Mouse (Mus musculus) liver (tissue): ENCODE measurements around the gene Cyba.

Source experiments
- DNase-seq: peaks from one replicate; pipeline ENCODE4 v3.0.0-alpha.2; 2020; ENCODE audit warnings: mixed read lengths

Cyba gene

GRCm38 (mm10) chr8:122451161-122451703 lies 18.5 kb upstream of the Cyba start:
- no peak for DNase-seq

- no peak for DNase-seq
Observed at GRCm38 (mm10) chr8:122445203-122445602, 12.5 kb upstream of the Cyba start.

- DNase-seq = peak; percentile 75
Observed at GRCm38 (mm10) chr8:122444058-122444748, 11.5 kb upstream of the Cyba start.

- peak; percentile 99 for DNase-seq
Observed at GRCm38 (mm10) chr8:122443262-122444006, 10.7 kb upstream of the Cyba start, which contains the start of gene Mvd. TSS of gene Mvd (minus strand) at chr8:122443422.

GRCm38 (mm10) chr8:122442781-122443180 lies 10.1 kb upstream of the Cyba start:
- no peak for DNase-seq

GRCm38 (mm10) chr8:122442356-122442755 lies 9.6 kb upstream of the Cyba start:
- DNase-seq = no peak

GRCm38 (mm10) chr8:122441326-122441725 lies 8.6 kb upstream of the Cyba start:
- DNase-seq = no peak

GRCm38 (mm10) chr8:122439336-122439735 lies 6.6 kb upstream of the Cyba start:
- no peak for DNase-seq

- DNase-seq = no peak
Observed at GRCm38 (mm10) chr8:122437708-122438331, 5.1 kb upstream of the Cyba start.

GRCm38 (mm10) chr8:122436586-122437125 lies 3.9 kb upstream of the Cyba start:
- DNase-seq = no peak

- DNase-seq = no peak
Observed at GRCm38 (mm10) chr8:122436146-122436545, 3.4 kb upstream of the Cyba start.

- DNase-seq = no peak
Observed at GRCm38 (mm10) chr8:122435375-122435774, 2.6 kb upstream of the Cyba start.

GRCm38 (mm10) chr8:122433269-122433905 lies 657 bp upstream of the Cyba start:
- DNase-seq = no peak

- no peak for DNase-seq
Observed at GRCm38 (mm10) chr8:122431694-122432442, 862 bp downstream of the Cyba start.

GRCm38 (mm10) chr8:122430646-122431045 lies 2.1 kb downstream of the Cyba start:
- no peak for DNase-seq

- DNase-seq = no peak
Observed at GRCm38 (mm10) chr8:122430058-122430636, 2.6 kb downstream of the Cyba start.

GRCm38 (mm10) chr8:122428163-122428562 lies 4.6 kb downstream of the Cyba start:
- DNase-seq = no peak

GRCm38 (mm10) chr8:122427607-122428006 lies 5.1 kb downstream of the Cyba start:
- DNase-seq = no peak

GRCm38 (mm10) chr8:122426145-122426544 lies 6.6 kb downstream of the Cyba start:
- DNase-seq = peak; percentile 3

- DNase-seq = no peak
Observed at GRCm38 (mm10) chr8:122423659-122424058, 9.1 kb downstream of the Cyba start.

GRCm38 (mm10) chr8:122423217-122423616 lies 9.5 kb downstream of the Cyba start:
- no peak for DNase-seq
